Mouse (Mus musculus): Measurements from ENCODE around the gene Ptger1. TPM values are rescaled to one million over a fixed set of nuclear protein-coding genes. Genes with fewer than 3 reads are reported as not detected.

Ptger1 gene
- polyA plus RNA-seq, 1 experiment from 2014 or later, result 0.58 TPM

DNA sequence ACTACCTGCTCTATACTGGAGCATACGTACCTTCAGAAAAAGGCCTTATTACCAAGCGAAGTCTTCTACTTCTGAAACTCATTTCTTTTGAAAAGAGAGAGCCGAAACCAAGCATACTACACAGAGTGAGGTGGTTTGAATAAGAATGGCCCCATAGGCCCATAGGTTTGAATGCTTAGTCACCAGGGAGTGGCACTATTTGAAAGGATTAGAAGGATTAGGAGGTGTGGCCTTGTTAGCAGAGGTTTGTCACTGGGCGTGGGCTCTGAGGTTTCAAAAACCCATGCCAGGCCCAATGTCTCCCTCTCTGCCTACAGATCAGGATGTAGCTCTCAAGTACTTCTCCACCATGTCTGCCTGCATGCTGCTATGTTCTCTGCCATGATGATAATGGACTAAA is 18.4 kb upstream of the Ptger1 start:
- Histone ChIP-seq H3K4me3 (ENCODE audit: control insufficient read depth in 1 of 2, insufficient read depth in 1 of 2, low read depth in 1 of 2, low read length in 2 of 2) (no peak overlapping the region), H3K36me3 (ENCODE audit: control insufficient read depth, insufficient read depth, low read length) (no peaks in the 10 kb centered on the region), H3K9me3 (ENCODE audit: control insufficient read depth, low read length) (no peaks in the 10 kb centered on the region), H3K4me1 (ENCODE audit: control insufficient read depth in 2 of 2, insufficient read depth in 2 of 2, low read length in 2 of 2) (peaks cover 3 to 4% of the 10 kb centered on the region in 2 experiments), H3K4me2 (ENCODE audit: low read length) (no peak overlapping the region), H3K9ac (ENCODE audit: low read length) (no peak overlapping the region), H3K27me3 (ENCODE audit: control insufficient read depth, insufficient read depth, low read length) (no peaks in the 10 kb centered on the region), H3K27ac (replicated peaks in 1 of 2; ENCODE audit: control insufficient read depth in 1 of 2, insufficient read depth in 1 of 2, low read depth in 2 of 2, low read length in 2 of 2) (no peak overlapping the region)
- ATAC-seq (ENCODE audit: insufficient number of reproducible peaks, insufficient read depth, low FRiP score, low read depth), result no peak
- 91% methylated on average over 4 of the region's 4 CpGs for WGBS

DNA sequence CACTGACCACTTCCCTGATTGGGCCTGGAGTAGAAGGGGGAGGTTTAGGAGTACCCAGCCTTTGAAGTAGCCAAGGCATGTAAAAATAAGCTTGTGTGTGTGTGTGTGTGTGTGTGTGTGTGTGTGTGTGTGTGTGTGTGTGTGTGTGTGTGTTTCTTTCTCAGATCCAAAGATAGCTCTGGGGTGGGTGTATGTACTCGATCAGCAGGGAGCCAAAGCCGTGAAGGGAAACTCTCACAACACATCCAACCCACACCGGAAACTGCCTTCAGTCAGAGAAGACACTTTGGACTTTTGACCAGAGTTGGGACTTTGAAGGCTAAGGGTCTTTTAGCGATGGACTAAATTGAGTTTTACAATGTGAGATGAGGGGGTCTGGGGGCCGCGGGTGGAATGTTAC is 16.8 kb upstream of the Ptger1 start:
- Histone ChIP-seq H3K4me3 (ENCODE audit: control insufficient read depth in 1 of 2, insufficient read depth in 1 of 2, low read depth in 1 of 2, low read length in 2 of 2) (no peak overlapping the region), H3K4me1 (ENCODE audit: control insufficient read depth in 2 of 2, insufficient read depth in 2 of 2, low read length in 2 of 2) (peaks cover 9 to 12% of the 10 kb centered on the region in 2 experiments), H3K27me3 (ENCODE audit: control insufficient read depth, insufficient read depth, low read length) (no peaks in the 10 kb centered on the region), H3K9me3 (ENCODE audit: control insufficient read depth, low read length) (no peaks in the 10 kb centered on the region), H3K27ac (replicated peaks in 1 of 2; ENCODE audit: control insufficient read depth in 1 of 2, insufficient read depth in 1 of 2, low read depth in 2 of 2, low read length in 2 of 2) (no peak overlapping the region), H3K36me3 (ENCODE audit: control insufficient read depth, insufficient read depth, low read length) (no peaks in the 10 kb centered on the region; the same call in 1 of the 2 replicates), H3K9ac (ENCODE audit: low read length) (no peak overlapping the region), H3K4me2 (ENCODE audit: low read length) (no peak overlapping the region)
- 89% methylated on average over 6 of the region's 6 CpGs for WGBS
- no peak for ATAC-seq (ENCODE audit: insufficient number of reproducible peaks, insufficient read depth, low FRiP score, low read depth)

DNA sequence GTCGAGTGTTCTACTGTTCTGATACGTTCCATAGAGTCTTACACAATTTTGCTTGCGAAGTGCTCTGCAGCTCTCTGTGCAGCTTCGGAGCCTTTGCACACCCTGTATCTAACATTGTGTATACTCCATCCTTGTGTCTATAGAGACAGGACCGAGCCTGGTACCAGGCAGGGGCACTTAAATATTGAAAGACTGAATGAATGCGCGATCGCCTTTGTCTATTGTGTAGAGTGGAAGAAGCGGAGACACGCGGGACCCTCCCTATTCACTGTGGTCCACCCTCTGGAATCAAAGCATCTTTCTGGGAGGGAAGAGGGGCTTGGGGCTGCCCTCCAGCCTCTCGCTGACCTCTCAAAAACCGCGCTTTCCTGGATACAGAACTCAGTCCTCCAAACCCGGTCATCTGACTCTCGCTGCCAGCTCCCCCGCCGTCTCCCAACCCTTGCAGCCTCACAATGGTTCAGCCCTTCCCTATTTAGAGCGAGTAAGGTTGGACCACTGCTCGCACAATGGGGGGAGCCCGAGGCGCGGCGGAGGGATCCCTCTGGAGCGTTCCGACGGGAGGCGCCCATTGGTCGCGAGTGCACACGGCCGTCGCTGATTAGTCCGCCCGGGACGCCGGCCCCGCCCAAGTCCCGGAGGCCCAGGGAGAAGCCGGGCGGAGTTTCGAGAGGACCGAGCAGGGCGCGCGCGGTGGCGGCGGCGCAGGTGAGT is 14.3 kb upstream of the Ptger1 start, which contains the start of gene Gipc1:
TSS of gene Gipc1 (plus strand) at position 648 of the 714 bp plus-strand sequence.
- WGBS, result 5% methylated on average over 40 of the region's 50 CpGs

DNA sequence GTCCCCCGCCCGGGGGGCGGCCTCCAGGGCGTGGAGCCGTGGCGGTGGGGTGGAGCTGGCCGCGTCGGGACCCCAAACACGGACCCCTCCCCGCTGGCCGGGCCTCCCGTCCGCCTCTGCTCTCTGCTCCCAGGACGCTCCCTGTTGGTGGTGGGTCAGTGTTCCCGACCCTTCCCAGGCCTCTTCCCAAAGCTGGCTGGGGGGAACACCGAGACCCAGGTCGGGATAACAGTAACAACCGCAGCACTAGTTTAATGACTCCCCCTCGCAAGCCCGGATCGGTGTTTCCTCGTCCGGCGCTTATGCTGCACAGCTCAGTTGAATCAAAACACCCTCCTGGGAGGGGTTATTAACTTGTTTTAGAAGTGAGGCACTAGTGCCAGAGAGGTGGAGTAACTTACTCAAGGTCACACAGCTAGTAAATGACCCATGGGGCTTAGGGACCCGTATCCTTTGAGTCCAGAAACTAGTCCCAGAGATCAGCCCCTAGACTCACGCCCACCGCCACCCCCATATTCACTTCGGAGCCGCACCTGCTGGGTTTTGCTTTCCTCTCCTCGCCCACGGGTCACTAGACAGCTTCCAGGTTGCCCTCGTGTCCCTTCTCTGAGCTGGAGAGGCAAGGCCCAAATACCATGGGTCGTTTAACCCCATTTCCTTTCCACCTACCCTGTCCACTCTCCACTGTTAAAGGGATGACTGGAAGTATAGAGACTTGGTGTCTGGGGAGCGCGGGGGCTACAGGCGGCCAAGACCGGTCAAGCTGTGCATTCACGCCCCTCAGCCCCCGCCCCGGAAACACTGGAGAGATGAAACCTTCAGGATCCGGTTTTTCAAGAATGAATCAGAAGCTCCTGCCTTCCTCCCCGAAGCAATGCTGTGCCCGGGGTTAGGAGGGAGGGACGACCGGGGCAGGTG is 13.5 kb upstream of the Ptger1 start:
- Histone ChIP-seq H3K4me2 (ENCODE audit: low read length) (peak overlapping the region; percentile 74), H3K27ac (replicated peaks in 1 of 2; ENCODE audit: control insufficient read depth in 1 of 2, insufficient read depth in 1 of 2, low read depth in 2 of 2, low read length in 2 of 2) (peak overlapping the region; percentile 50 to 77), H3K9ac (ENCODE audit: low read length) (peak overlapping the region; percentile 93), H3K9me3 (ENCODE audit: control insufficient read depth, low read length) (no peaks in the 10 kb centered on the region), H3K27me3 (ENCODE audit: control insufficient read depth, insufficient read depth, low read length) (no peaks in the 10 kb centered on the region), H3K4me1 (ENCODE audit: control insufficient read depth in 2 of 2, insufficient read depth in 2 of 2, low read length in 2 of 2) (peaks cover 9 to 12% of the 10 kb centered on the region in 2 experiments), H3K4me3 (ENCODE audit: control insufficient read depth in 1 of 2, insufficient read depth in 1 of 2, low read depth in 1 of 2, low read length in 2 of 2) (peak overlapping the region; percentile 95 to 98), H3K36me3 (ENCODE audit: control insufficient read depth, insufficient read depth, low read length) (peaks cover 6% of the 10 kb centered on the region; the same call in 1 of the 2 replicates)
- ATAC-seq (ENCODE audit: insufficient number of reproducible peaks, insufficient read depth, low FRiP score, low read depth), result peak; percentile 31
- under 1% methylated on average over 43 of the region's 46 CpGs for WGBS

More for the DNA sequence above, 14.3 kb upstream of the Ptger1 start, which contains the start of gene Gipc1:
- Histone ChIP-seq H3K9ac (ENCODE audit: low read length) (peak within 1 kb of the TSS; percentile 93), H3K4me2 (ENCODE audit: low read length) (peak within 1 kb of the TSS; percentile 74), H3K9me3 (ENCODE audit: control insufficient read depth, low read length) (no peaks in the 10 kb centered on the region), H3K4me3 (ENCODE audit: control insufficient read depth in 1 of 2, insufficient read depth in 1 of 2, low read depth in 1 of 2, low read length in 2 of 2) (peak within 1 kb of the TSS; percentile 95 to 98), H3K4me1 (ENCODE audit: control insufficient read depth in 2 of 2, insufficient read depth in 2 of 2, low read length in 2 of 2) (peaks cover 9 to 12% of the 10 kb centered on the region in 2 experiments), H3K27ac (replicated peaks in 1 of 2; ENCODE audit: control insufficient read depth in 1 of 2, insufficient read depth in 1 of 2, low read depth in 2 of 2, low read length in 2 of 2) (peak within 1 kb of the TSS; percentile 77 to 78), H3K36me3 (ENCODE audit: control insufficient read depth, insufficient read depth, low read length) (peaks cover 2% of the 10 kb centered on the region; the same call in 1 of the 2 replicates), H3K27me3 (ENCODE audit: control insufficient read depth, insufficient read depth, low read length) (no peaks in the 10 kb centered on the region)
- ATAC-seq (ENCODE audit: insufficient number of reproducible peaks, insufficient read depth, low FRiP score, low read depth), result peak; percentile 93

DNA sequence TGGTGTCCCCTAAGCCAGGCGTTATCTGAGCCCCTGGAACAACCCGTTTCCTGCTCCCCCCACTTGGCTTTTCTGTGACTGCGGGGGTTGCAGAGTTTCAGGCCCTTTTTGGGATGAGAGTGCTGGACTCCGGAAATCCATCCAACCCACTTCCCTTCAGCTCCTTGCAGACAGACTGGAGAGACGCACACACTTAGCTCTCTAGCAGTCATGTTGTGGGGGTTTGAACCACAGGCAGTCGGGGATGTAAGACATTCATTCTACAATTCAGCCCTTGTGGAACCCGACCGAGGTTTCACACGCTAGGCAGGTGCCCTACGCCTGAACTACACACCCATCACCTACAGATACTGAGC is 12.8 kb upstream of the Ptger1 start:
- no peak for ATAC-seq (ENCODE audit: insufficient number of reproducible peaks, insufficient read depth, low FRiP score, low read depth)
- WGBS, result 33% methylated on average over 10 of the region's 10 CpGs
- peak overlapping the region; percentile 95 to 98 for H3K4me3 ChIP-seq (ENCODE audit: control insufficient read depth in 1 of 2, insufficient read depth in 1 of 2, low read depth in 1 of 2, low read length in 2 of 2)

DNA sequence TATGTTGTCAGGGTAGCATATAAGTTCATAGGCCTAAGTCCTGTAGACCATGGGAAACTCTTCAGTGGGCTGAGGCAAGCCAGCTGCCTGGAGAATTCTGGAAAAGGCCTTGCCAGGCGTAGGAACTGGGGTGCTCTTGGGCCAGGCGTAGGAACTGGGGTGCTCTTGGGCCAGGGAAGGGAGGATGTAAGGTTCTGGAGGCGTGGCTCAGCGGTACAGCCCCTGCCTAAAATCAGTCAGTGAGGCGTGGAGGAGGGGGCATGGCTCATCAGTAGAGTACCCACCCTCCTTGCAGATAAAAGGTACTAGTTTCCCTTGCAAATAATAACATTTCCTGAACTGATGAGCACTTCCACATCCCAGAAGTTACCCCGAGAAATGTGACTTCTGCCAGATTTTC is 11.8 kb upstream of the Ptger1 start:
- no peak for ATAC-seq (ENCODE audit: insufficient number of reproducible peaks, insufficient read depth, low FRiP score, low read depth)

More for the DNA sequence above, 12.8 kb upstream of the Ptger1 start:
- no peaks in the 10 kb centered on the region for H3K27me3 ChIP-seq (ENCODE audit: control insufficient read depth, insufficient read depth, low read length)
- H3K9ac ChIP-seq (ENCODE audit: low read length), result peak overlapping the region; percentile 93
- H3K27ac ChIP-seq (replicated peaks in 1 of 2; ENCODE audit: control insufficient read depth in 1 of 2, insufficient read depth in 1 of 2, low read depth in 2 of 2, low read length in 2 of 2), result peak overlapping the region; percentile 50 to 77; a peak in 3 of 4 replicates
- H3K4me1 ChIP-seq (ENCODE audit: control insufficient read depth in 2 of 2, insufficient read depth in 2 of 2, low read length in 2 of 2), result peaks cover 9 to 12% of the 10 kb centered on the region in 2 experiments
- peaks cover 6% of the 10 kb centered on the region; the same call in 1 of the 2 replicates for H3K36me3 ChIP-seq (ENCODE audit: control insufficient read depth, insufficient read depth, low read length)
- peak overlapping the region; percentile 74 for H3K4me2 ChIP-seq (ENCODE audit: low read length)
- no peaks in the 10 kb centered on the region for H3K9me3 ChIP-seq (ENCODE audit: control insufficient read depth, low read length)

DNA sequence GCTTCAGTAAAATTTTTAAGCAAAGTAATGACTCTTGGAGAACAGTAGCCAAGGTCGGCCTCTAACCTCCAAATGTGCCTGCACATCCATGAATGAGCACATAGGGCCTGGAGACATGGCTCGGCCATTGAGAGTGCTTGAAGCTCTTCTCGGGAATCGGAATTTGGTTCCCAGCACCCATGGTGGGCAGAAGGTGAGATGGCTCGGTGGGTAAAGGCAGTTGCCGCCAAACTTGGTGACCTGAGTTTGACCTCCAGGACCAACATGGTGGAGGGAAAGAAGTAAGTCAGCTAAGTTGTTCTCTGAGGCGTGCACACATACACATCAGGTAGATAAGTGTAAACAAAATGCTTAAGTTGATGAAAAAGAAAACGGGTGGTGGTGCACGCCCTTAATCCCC is 10.4 kb upstream of the Ptger1 start:
- H3K27me3 ChIP-seq (ENCODE audit: control insufficient read depth, insufficient read depth, low read length), result no peaks in the 10 kb centered on the region
- no peak for ATAC-seq (ENCODE audit: insufficient number of reproducible peaks, insufficient read depth, low FRiP score, low read depth)
- H3K9ac ChIP-seq (ENCODE audit: low read length), result no peak overlapping the region
- H3K36me3 ChIP-seq (ENCODE audit: control insufficient read depth, insufficient read depth, low read length), result peaks cover 6% of the 10 kb centered on the region; the same call in 1 of the 2 replicates
- no peak overlapping the region for H3K4me3 ChIP-seq (ENCODE audit: control insufficient read depth in 1 of 2, insufficient read depth in 1 of 2, low read depth in 1 of 2, low read length in 2 of 2)
- no peaks in the 10 kb centered on the region for H3K9me3 ChIP-seq (ENCODE audit: control insufficient read depth, low read length)
- peaks cover 16 to 26% of the 10 kb centered on the region in 2 experiments for H3K4me1 ChIP-seq (ENCODE audit: control insufficient read depth in 2 of 2, insufficient read depth in 2 of 2, low read length in 2 of 2)
- no peak overlapping the region for H3K4me2 ChIP-seq (ENCODE audit: low read length)
- 89% methylated on average over 9 of the region's 9 CpGs for WGBS
- no peak overlapping the region for H3K27ac ChIP-seq (replicated peaks in 1 of 2; ENCODE audit: control insufficient read depth in 1 of 2, insufficient read depth in 1 of 2, low read depth in 2 of 2, low read length in 2 of 2)

More for the DNA sequence above, 11.8 kb upstream of the Ptger1 start:
- Histone ChIP-seq H3K4me1 (ENCODE audit: control insufficient read depth in 2 of 2, insufficient read depth in 2 of 2, low read length in 2 of 2) (peaks cover 9 to 12% of the 10 kb centered on the region in 2 experiments), H3K36me3 (ENCODE audit: control insufficient read depth, insufficient read depth, low read length) (peaks cover 6% of the 10 kb centered on the region; the same call in 1 of the 2 replicates), H3K9me3 (ENCODE audit: control insufficient read depth, low read length) (no peaks in the 10 kb centered on the region), H3K4me3 (ENCODE audit: control insufficient read depth in 1 of 2, insufficient read depth in 1 of 2, low read depth in 1 of 2, low read length in 2 of 2) (no peak overlapping the region), H3K4me2 (ENCODE audit: low read length) (no peak overlapping the region), H3K27ac (replicated peaks in 1 of 2; ENCODE audit: control insufficient read depth in 1 of 2, insufficient read depth in 1 of 2, low read depth in 2 of 2, low read length in 2 of 2) (no peak overlapping the region), H3K27me3 (ENCODE audit: control insufficient read depth, insufficient read depth, low read length) (no peaks in the 10 kb centered on the region), H3K9ac (ENCODE audit: low read length) (no peak overlapping the region)
- 90% methylated on average over 6 of the region's 6 CpGs for whole genome bisulfite sequencing
